Mouse (Mus musculus): ENCODE results near the gene Hist1h2bq. TPM values are rescaled to one million over a fixed set of nuclear protein-coding genes. Genes with fewer than 3 reads are reported as not detected.
A peak's percentile ranks its signal among the peaks of the same experiment; 100 is the strongest.
"Not testable (repeated sequence)": the region's sequence is repeated elsewhere in the genome, so short reads cannot be mapped to it uniquely, and the experiment has no call there.

Gene Hist1h2bq
- total RNA-seq, 2 experiments from 2014 or later: 45.1 to 68.5 TPM

GRCm38 (mm10) chr13:21790601-21791283 is 19.3 kb downstream of the Hist1h2bq start:
- DNase-seq (ENCODE audit: low spot score in 2 of 2): no peak

GRCm38 (mm10) chr13:21789925-21790324 is 20.1 kb downstream of the Hist1h2bq start:
- no peak for DNase-seq (ENCODE audit: low spot score in 2 of 2)

- DNase-seq (ENCODE audit: low spot score in 2 of 2): no peak
These were observed 22.0 kb downstream of the Hist1h2bq start for GRCm38 (mm10) chr13:21787760-21788593.

- peak; percentile 59 to 72 for DNase-seq (ENCODE audit: low spot score in 2 of 2)
These were observed 22.9 kb downstream of the Hist1h2bq start, which contains the start of the genes Hist1h2an and Hist1h2bp for GRCm38 (mm10) chr13:21786899-21787629. Gene Hist1h2an (minus strand): TSS chr13:21787218. Gene Hist1h2bp (plus strand): TSS chr13:21787461.

- DNase-seq (ENCODE audit: low spot score in 2 of 2): no peak
These were observed 23.7 kb downstream of the Hist1h2bq start for GRCm38 (mm10) chr13:21786189-21786898.

GRCm38 (mm10) chr13:21784311-21784710 is 25.7 kb downstream of the Hist1h2bq start:
- no peak for DNase-seq (ENCODE audit: low spot score in 2 of 2)

DNA sequence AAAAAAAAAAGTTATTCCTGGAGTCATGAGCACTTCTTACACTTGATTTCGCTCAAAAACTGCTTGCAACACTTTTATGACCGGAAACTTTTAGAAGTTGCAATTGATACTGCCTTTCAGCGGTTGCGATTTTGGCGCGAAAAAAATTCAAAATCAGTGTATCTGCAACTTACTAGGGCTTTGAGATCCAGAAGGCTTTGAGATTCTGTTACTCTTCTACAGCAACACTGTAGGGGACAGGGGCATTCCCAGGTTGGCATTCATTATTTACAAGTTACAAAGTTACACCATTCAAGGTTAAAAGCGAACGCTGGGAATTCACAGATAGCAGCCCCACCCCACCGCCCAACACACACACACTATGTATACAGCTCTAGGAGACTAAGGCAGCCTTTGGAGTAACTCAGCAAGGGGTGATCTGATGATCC is 26.2 kb downstream of the Hist1h2bq start:
- no peak for DNase-seq (ENCODE audit: low spot score in 2 of 2)

- peak in 1 of 2 experiments; percentile 45 for DNase-seq (ENCODE audit: low spot score in 2 of 2)
These were observed 26.8 kb downstream of the Hist1h2bq start, which contains the start of gene Hist1h3i for GRCm38 (mm10) chr13:21783255-21783617. Gene Hist1h3i (minus strand): TSS chr13:21783370.

- DNase-seq (ENCODE audit: low spot score in 2 of 2): not testable (repeated sequence)
These were observed 27.4 kb downstream of the Hist1h2bq start for GRCm38 (mm10) chr13:21782361-21783254.

DNA sequence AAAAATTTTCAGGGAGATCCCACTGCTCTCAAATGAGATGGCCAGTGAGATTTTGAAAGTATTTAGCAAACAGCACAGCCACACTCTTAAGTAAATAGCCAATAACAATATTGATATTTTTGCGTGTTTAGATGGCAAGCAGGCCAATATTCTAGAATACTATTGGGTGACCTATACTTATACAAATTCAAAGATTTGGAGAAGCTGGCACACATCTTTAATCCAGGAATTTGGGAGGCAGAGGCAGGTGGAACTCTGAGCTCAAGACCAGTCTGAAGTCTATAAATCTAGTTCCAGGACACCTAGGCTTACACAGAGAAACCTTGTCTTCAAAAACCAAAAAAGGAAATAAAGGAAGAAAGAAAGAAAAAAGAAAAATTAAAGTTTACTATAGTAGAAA is 28.4 kb downstream of the Hist1h2bq start:
- DNase-seq (ENCODE audit: low spot score in 2 of 2): no peak

- no peak for DNase-seq (ENCODE audit: low spot score in 2 of 2)
These were observed 28.9 kb downstream of the Hist1h2bq start for GRCm38 (mm10) chr13:21781021-21781555.

GRCm38 (mm10) chr13:21779767-21780731 is 29.9 kb downstream of the Hist1h2bq start, which contains the start of gene Hist1h1b:
Gene Hist1h1b (minus strand): TSS chr13:21780625.
- peak; percentile 35 to 52 for DNase-seq (ENCODE audit: low spot score in 2 of 2)

DNA sequence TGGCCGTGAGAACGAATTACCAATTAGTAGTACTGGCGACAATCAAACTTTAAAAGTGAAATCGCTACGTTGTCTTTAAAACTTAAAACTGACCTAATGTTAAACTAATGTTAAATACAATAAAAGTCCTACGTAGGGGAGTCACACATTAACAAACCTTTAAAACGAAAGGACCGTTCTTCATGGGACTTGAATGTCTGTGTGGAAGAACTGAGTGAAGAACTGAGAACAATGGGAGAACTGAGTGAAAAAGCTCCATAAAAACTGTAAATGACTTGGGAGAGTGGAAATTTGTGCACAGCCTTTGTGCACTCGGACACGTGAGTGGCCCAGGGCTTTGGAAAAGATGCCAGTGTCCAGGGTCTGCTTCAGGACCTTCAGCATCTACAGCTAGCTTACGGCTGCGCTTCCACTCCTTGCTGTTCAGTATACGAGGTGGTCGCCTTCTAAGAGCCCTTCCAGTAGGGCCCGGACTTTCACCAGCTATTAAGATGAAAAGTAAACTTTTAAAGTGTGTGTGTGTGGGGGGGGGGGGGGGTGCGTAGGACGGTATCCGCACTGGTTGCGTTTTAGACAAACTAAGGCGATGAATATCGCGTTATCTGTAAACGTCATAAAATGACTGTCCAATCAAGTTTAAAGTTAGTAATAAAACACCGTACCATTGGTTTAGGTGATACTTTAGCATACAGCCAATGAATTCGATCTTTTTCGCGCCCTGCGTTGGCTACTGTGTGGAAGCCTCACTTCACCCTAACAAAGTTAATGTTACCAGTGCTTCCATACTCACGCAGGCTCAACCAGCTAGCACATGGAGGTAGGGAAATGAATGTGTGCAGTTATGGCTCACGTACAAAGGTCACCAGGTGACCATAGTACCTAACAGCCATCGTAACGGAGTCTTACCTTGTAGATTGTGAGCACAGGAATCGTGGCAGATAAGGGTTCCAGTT is 30.9 kb downstream of the Hist1h2bq start:
- DNase-seq (ENCODE audit: low spot score in 2 of 2): peak; percentile 30 to 36

All from adrenal gland, adult 18-20 months (tissue).